Mouse (Mus musculus): ENCODE data around the gene Tmem60. TPM values are rescaled to one million over a fixed set of nuclear protein-coding genes. Genes with fewer than 3 reads are reported as not detected.

Gene Tmem60
- polyA plus RNA-seq, 1 experiment from 2014 or later, result 47.8 TPM

DNA sequence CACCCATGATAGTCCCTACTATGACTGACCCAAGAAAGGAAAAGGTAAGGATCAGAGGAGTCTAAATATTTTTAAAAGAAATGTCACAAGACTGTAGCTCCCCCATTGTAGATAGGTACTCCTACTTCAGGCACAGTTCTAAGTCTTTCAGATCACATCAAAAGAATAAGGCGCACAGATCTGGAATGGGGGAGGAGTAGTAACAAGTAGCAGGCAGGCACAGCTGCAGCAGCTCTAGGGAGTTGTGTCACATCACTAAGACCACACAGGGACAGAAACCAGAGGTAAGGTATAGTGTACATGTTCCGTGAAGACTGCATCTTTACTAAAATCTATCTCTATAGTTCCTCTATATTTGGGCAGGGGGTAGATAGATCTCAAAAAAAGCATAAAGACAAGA lies 29.8 kb downstream of the Tmem60 start:
- ATAC-seq (ENCODE audit: insufficient number of reproducible peaks, low FRiP score, low TSS enrichment, low read depth), result no peak
- WGBS, result 71% methylated on average over 2 of the region's 2 CpGs

DNA sequence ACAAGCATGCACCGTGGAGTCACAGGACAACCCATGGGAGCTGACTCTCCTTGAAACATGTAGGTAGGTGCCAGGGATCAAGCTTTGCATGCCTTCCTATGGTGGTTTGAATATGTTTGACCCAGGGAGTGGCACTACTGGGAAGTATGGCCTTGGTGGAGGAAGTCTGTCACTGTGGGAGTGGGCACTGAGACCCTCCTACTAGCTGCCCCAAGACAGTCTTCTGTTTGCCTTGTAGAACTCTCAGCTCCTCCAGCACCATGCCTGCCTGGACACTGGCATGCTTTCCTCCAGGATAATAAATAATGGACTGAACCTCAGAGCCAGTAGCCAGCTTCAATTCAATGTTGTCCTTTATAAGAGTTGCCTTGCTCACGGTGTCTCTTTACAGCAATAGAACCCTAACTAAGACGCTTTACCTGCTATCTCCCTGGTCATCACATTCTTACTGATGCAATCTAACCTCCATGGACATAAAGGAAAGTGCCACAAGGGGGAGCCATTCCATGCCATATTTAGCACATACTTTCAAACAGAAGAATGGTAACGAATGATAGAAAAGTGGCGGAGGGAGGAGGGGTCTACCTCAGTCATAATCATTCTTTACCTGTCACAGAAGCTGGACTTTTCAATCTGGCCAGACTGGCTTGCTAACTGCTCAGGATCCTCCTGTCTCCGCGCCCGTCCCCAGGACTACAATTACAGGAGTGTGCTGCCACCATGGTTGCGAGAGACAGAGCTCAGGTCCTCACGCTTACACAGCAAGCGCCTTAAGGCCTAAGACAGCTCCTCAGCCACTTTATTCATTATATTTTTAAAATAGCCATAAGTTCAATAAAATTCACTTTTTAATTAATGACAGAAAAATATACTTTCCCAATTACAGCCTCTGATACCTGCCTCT lies 31.6 kb downstream of the Tmem60 start:
- H3K36me3 ChIP-seq, result no peaks in the 10 kb centered on the region
- no peak overlapping the region for H3K4me2 ChIP-seq (replicated peaks)
- WGBS, result 68% methylated on average over 11 of the region's 11 CpGs
- H3K9me3 ChIP-seq (replicated peaks), result no peaks in the 10 kb centered on the region
- no peaks in the 10 kb centered on the region for H3K4me1 ChIP-seq
- ATAC-seq (ENCODE audit: insufficient number of reproducible peaks, low FRiP score, low TSS enrichment, low read depth), result no peak
- H3K9ac ChIP-seq, result no peak overlapping the region
- H3K27me3 ChIP-seq, result no peaks in the 10 kb centered on the region
- H3K4me3 ChIP-seq (replicated peaks), result no peak overlapping the region
- no peak overlapping the region for H3K27ac ChIP-seq (replicated peaks)

More for the DNA sequence above, 29.8 kb downstream of the Tmem60 start:
- H3K27ac ChIP-seq (replicated peaks), result no peak overlapping the region
- H3K4me2 ChIP-seq (replicated peaks), result no peak overlapping the region
- no peaks in the 10 kb centered on the region for H3K4me1 ChIP-seq
- no peaks in the 10 kb centered on the region for H3K9me3 ChIP-seq (replicated peaks)
- no peak overlapping the region for H3K9ac ChIP-seq
- H3K27me3 ChIP-seq, result no peaks in the 10 kb centered on the region
- H3K4me3 ChIP-seq (replicated peaks), result no peak overlapping the region
- H3K36me3 ChIP-seq, result peaks cover 8% of the 10 kb centered on the region; the same call in 1 of the 2 replicates

DNA sequence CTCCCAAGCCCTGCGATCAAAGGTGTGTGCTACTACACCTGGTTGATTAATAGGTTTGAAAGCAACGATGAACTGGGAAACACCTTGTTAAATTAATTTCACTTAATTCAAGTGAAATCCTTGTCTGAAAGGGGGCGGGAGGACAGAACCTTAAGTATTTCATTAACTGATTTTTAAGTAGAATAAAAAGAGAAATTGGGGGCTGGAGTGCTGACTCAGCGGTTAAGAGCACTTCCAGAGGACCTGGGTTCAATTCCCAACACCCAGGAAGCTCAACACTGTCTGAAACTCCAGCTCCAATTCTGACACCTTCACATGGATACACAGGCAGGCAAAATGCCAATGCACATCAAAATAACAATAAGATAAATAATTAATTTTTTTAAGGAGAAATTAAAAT lies 37.0 kb downstream of the Tmem60 start:
- no peak overlapping the region for H3K27ac ChIP-seq (replicated peaks)
- no peaks in the 10 kb centered on the region for H3K27me3 ChIP-seq
- no peak overlapping the region for H3K4me3 ChIP-seq (replicated peaks)
- H3K9ac ChIP-seq, result no peak overlapping the region
- no peaks in the 10 kb centered on the region for H3K4me1 ChIP-seq
- 0 out of 2 replicates have a peak, but pooled peaks cover 3% of the 10 kb centered on the region for H3K36me3 ChIP-seq
- ATAC-seq (ENCODE audit: insufficient number of reproducible peaks, low FRiP score, low TSS enrichment, low read depth), result no peak
- H3K4me2 ChIP-seq (replicated peaks), result no peak overlapping the region
- 91% methylated on average over 4 of the region's 4 CpGs for WGBS
- H3K9me3 ChIP-seq (replicated peaks), result no peaks in the 10 kb centered on the region

DNA sequence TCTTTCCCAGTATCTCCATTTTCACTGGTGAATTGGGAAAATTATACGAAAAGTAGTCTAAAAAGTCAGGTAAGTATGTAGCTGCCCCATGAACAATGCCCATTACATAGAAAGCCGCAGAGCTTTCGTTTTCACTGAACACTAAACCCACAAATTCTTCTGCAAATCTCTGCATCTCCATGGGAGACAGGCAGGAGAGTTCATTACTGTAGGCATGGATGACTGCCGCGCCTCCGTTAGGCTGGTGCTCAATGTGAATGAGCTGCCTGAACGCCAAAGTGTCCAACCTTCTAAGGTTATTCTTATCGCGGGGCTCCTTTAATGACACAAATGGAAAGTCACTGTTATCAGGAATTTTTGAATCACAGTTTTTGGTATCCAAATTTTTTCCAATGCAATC lies 37.6 kb downstream of the Tmem60 start:
- no peaks in the 10 kb centered on the region for H3K4me1 ChIP-seq
- ATAC-seq (ENCODE audit: insufficient number of reproducible peaks, low FRiP score, low TSS enrichment, low read depth), result no peak
- H3K9me3 ChIP-seq (replicated peaks), result no peaks in the 10 kb centered on the region
- H3K36me3 ChIP-seq, result 0 out of 2 replicates have a peak, but pooled peaks cover 3% of the 10 kb centered on the region
- no peaks in the 10 kb centered on the region for H3K27me3 ChIP-seq
- WGBS, result 92% methylated on average over 9 of the region's 9 CpGs
- H3K9ac ChIP-seq, result no peak overlapping the region
- no peak overlapping the region for H3K4me3 ChIP-seq (replicated peaks)
- no peak overlapping the region for H3K4me2 ChIP-seq (replicated peaks)
- no peak overlapping the region for H3K27ac ChIP-seq (replicated peaks)

- no peak for ATAC-seq (ENCODE audit: insufficient number of reproducible peaks, low FRiP score, low TSS enrichment, low read depth)
- WGBS, result 72% methylated on average over 3 of the region's 3 CpGs
Observed at GRCm38 (mm10) chr5:20924608-20925007, 42.6 kb downstream of the Tmem60 start.

GRCm38 (mm10) chr5:20925451-20925850 lies 43.5 kb downstream of the Tmem60 start:
- H3K36me3 ChIP-seq, result 0 out of 2 replicates have a peak, but pooled peaks cover 3% of the 10 kb centered on the region
- H3K4me2 ChIP-seq (replicated peaks), result no peak overlapping the region
- H3K9ac ChIP-seq, result no peak overlapping the region
- WGBS, result 71% methylated on average over 3 of the region's 3 CpGs
- H3K4me3 ChIP-seq (replicated peaks), result no peak overlapping the region
- no peaks in the 10 kb centered on the region for H3K27me3 ChIP-seq
- no peaks in the 10 kb centered on the region for H3K9me3 ChIP-seq (replicated peaks)
- H3K4me1 ChIP-seq, result 0 out of 2 replicates have a peak, but pooled peaks cover 3% of the 10 kb centered on the region
- ATAC-seq (ENCODE audit: insufficient number of reproducible peaks, low FRiP score, low TSS enrichment, low read depth), result no peak
- no peak overlapping the region for H3K27ac ChIP-seq (replicated peaks)

More at GRCm38 (mm10) chr5:20924608-20925007, 42.6 kb downstream of the Tmem60 start:
- 0 out of 2 replicates have a peak, but pooled peaks cover 2% of the 10 kb centered on the region for H3K4me1 ChIP-seq
- no peak overlapping the region for H3K9ac ChIP-seq
- no peaks in the 10 kb centered on the region for H3K9me3 ChIP-seq (replicated peaks)
- no peak overlapping the region for H3K4me3 ChIP-seq (replicated peaks)
- no peak overlapping the region for H3K4me2 ChIP-seq (replicated peaks)
- H3K36me3 ChIP-seq, result 0 out of 2 replicates have a peak, but pooled peaks cover 3% of the 10 kb centered on the region
- no peak overlapping the region for H3K27ac ChIP-seq (replicated peaks)
- H3K27me3 ChIP-seq, result no peaks in the 10 kb centered on the region

DNA sequence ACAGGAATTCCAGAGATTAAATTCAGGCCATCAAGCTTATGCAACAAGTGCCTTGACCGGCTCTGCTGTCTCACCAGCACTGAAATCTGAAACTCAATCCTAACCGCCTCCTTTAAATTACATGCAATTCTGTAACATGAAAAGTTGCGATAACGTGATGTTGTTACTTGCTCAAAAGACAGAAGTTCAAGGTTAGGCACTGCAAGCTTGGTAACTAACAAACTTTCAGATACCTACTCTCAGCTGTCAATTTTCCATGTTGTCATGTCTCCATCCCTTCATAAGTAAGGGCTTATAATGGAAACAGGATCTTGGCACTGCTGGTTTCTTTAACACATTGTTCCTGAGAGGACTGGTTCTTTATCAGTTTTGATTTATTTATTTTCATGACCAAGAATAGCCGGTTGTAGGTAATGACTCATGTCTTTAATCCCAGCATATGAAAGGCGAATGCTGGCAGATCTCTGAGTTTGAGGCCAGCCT lies 47.7 kb downstream of the Tmem60 start:
- no peaks in the 10 kb centered on the region for H3K36me3 ChIP-seq
- no peaks in the 10 kb centered on the region for H3K9me3 ChIP-seq (replicated peaks)
- H3K27ac ChIP-seq (replicated peaks), result no peak overlapping the region
- H3K4me3 ChIP-seq (replicated peaks), result no peak overlapping the region
- H3K4me2 ChIP-seq (replicated peaks), result no peak overlapping the region
- no peak overlapping the region for H3K9ac ChIP-seq
- H3K4me1 ChIP-seq, result 0 out of 2 replicates have a peak, but pooled peaks cover 3% of the 10 kb centered on the region
- WGBS, result 51% methylated on average over 6 of the region's 6 CpGs
- ATAC-seq (ENCODE audit: insufficient number of reproducible peaks, low FRiP score, low TSS enrichment, low read depth), result no peak
- no peaks in the 10 kb centered on the region for H3K27me3 ChIP-seq

GRCm38 (mm10) chr5:20930430-20930829 lies 48.4 kb downstream of the Tmem60 start:
- no peak for ATAC-seq (ENCODE audit: insufficient number of reproducible peaks, low FRiP score, low TSS enrichment, low read depth)
- H3K9ac ChIP-seq, result no peak overlapping the region
- H3K27ac ChIP-seq (replicated peaks), result no peak overlapping the region
- no peaks in the 10 kb centered on the region for H3K36me3 ChIP-seq
- H3K9me3 ChIP-seq (replicated peaks), result no peaks in the 10 kb centered on the region
- no peak overlapping the region for H3K4me2 ChIP-seq (replicated peaks)
- H3K27me3 ChIP-seq, result no peaks in the 10 kb centered on the region
- H3K4me3 ChIP-seq (replicated peaks), result no peak overlapping the region
- H3K4me1 ChIP-seq, result 0 out of 2 replicates have a peak, but pooled peaks cover 3% of the 10 kb centered on the region

DNA sequence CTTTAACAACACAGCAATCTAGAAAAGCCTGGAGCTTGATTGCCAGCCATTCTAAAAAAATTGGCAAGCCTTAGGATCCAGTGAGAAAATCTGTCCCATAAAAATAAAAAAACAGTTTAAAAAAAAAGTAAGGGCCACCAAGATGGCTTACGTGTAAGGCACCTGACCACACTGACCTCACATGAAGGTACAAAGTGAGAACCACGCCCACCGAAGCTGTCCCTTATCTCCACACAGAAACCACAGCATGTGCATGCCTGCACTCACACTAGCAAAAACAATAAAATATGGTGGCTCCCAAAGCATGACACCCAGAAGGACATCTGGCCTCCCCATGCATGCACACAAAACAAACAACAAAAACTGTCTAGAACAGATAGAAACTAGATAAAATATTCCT lies 49.3 kb downstream of the Tmem60 start:
- WGBS, result 87% methylated on average over 3 of the region's 3 CpGs
- Histone ChIP-seq H3K4me3 (replicated peaks) (no peak overlapping the region), H3K9me3 (replicated peaks) (no peaks in the 10 kb centered on the region), H3K9ac (no peak overlapping the region), H3K4me2 (replicated peaks) (no peak overlapping the region), H3K36me3 (no peaks in the 10 kb centered on the region), H3K27ac (replicated peaks) (no peak overlapping the region), H3K4me1 (0 out of 2 replicates have a peak, but pooled peaks cover 3% of the 10 kb centered on the region), H3K27me3 (no peaks in the 10 kb centered on the region)
- ATAC-seq (ENCODE audit: insufficient number of reproducible peaks, low FRiP score, low TSS enrichment, low read depth), result no peak

GRCm38 (mm10) chr5:20932585-20932984 lies 50.6 kb downstream of the Tmem60 start:
- WGBS, result 70% methylated on average over 3 of the region's 3 CpGs
- Histone ChIP-seq H3K27ac (replicated peaks) (no peak overlapping the region), H3K36me3 (no peaks in the 10 kb centered on the region), H3K4me3 (replicated peaks) (no peak overlapping the region), H3K27me3 (no peaks in the 10 kb centered on the region), H3K4me1 (0 out of 2 replicates have a peak, but pooled peaks cover 3% of the 10 kb centered on the region), H3K9me3 (replicated peaks) (no peaks in the 10 kb centered on the region), H3K9ac (no peak overlapping the region), H3K4me2 (replicated peaks) (no peak overlapping the region)
- no peak for ATAC-seq (ENCODE audit: insufficient number of reproducible peaks, low FRiP score, low TSS enrichment, low read depth)

GRCm38 (mm10) chr5:20935934-20936333 lies 53.9 kb downstream of the Tmem60 start:
- no peak overlapping the region for H3K27ac ChIP-seq (replicated peaks)
- H3K9ac ChIP-seq, result no peak overlapping the region
- H3K36me3 ChIP-seq, result no peaks in the 10 kb centered on the region
- no peaks in the 10 kb centered on the region for H3K27me3 ChIP-seq
- H3K4me3 ChIP-seq (replicated peaks), result no peak overlapping the region
- no peaks in the 10 kb centered on the region for H3K9me3 ChIP-seq (replicated peaks)
- H3K4me2 ChIP-seq (replicated peaks), result no peak overlapping the region
- ATAC-seq (ENCODE audit: insufficient number of reproducible peaks, low FRiP score, low TSS enrichment, low read depth), result no peak
- H3K4me1 ChIP-seq, result 0 out of 2 replicates have a peak, but pooled peaks cover 3% of the 10 kb centered on the region
- WGBS, result 76% methylated on average over 5 of the region's 5 CpGs

Data from embryonic facial prominence, embryonic 15.5 days (tissue).